Mouse (Mus musculus): ENCODE data around the gene Fthl17f.
A peak's percentile ranks its signal among the peaks of the same experiment; 100 is the strongest.
"Not testable (repeated sequence)": the region's sequence is repeated elsewhere in the genome, so short reads cannot be mapped to it uniquely, and the experiment has no call there.

Fthl17f gene

GRCm38 (mm10) chrX:9062715-9063114 is at the start of gene Fthl17f:
Gene Fthl17f (plus strand): TSS chrX:9063015.
- not testable (repeated sequence) for DNase-seq

- DNase-seq, result no peak
Observed at GRCm38 (mm10) chrX:9016079-9016478, 46.7 kb upstream of the Fthl17f start.

GRCm38 (mm10) chrX:9019481-9019880 is 43.3 kb upstream of the Fthl17f start:
- no peak for DNase-seq

GRCm38 (mm10) chrX:9033193-9033592 is 29.6 kb upstream of the Fthl17f start, which contains the start of gene Fthl17e:
Gene Fthl17e (plus strand): TSS chrX:9033493.
- not testable (repeated sequence) for DNase-seq

DNA sequence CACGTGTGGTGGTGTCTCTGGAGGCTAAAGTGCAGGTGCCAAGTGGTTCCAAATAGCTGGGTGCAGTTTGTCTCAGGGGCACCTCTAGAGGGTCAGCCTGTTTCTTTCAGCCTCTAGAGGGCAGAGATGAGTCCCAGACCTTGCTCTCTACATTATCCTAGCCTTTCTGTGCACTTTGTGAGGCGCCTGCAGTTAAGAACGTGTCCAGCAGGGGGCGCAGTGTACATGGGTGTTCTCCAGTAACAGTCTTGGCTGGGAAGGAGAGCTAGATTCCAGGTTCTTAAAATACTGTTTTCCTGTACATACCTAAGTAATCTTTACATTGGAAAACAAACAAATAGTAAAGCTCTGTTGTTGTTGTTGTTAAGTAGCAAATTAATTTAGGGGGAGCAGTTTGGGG is 21.2 kb upstream of the Fthl17f start:
- not testable (repeated sequence) for DNase-seq

- peak; percentile 33 for DNase-seq
Observed at GRCm38 (mm10) chrX:9060952-9061351, 1.9 kb upstream of the Fthl17f start.

GRCm38 (mm10) chrX:9062101-9062500 is 714 bp upstream of the Fthl17f start:
- no peak for DNase-seq

DNA sequence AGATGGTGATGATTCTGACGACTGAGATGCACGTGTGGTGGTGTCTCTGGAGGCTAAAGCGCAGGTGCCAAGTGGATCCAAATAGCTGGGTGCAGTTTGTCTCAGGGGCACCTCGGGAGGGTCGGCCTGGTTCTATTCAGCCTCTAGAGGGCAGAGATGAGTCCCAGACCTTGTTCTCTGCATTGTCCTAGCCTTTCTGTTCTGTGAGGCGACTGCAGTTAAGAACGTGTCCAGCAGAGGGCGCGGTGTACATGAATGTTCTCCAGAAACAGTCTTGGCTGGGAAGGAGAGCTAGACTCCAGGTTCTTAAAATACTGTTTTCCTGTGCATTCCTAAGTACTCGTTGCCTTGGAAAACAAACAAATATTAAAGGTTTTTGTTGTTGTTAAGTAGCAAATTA is 14.9 kb downstream of the Fthl17f start:
- DNase-seq, result peak; percentile 74

DNA sequence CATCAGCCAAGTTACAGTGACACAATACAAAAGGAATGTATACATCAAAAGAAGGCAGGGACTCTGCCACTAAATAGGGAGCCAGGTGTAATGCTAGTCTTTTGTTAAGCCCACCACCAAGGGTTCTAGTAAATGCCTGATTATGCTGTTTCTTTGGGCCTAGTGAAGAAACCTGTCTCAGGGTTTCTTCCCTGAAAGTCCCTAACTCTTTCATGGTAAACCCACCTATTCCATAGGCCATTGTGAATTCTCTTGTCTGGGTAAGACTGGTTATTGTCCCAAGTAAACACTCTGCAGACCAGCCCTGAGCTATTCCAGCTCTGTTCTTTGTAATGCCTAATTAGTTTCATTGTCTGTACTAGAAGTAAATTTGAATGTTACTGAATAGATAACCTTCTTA is 32.3 kb downstream of the Fthl17f start:
- DNase-seq, result not testable (repeated sequence)

GRCm38 (mm10) chrX:9104262-9104661 is 41.4 kb downstream of the Fthl17f start, which contains the start of gene 4930402K13Rik:
Gene 4930402K13Rik (plus strand): TSS chrX:9104562.
- DNase-seq, result no peak

GRCm38 (mm10) chrX:9110381-9110780 is 47.6 kb downstream of the Fthl17f start:
- DNase-seq, result no peak
